Mouse (Mus musculus): Measurements from ENCODE around the gene Sfi1. TPM values are rescaled to one million over a fixed set of nuclear protein-coding genes. Genes with fewer than 3 reads are reported as not detected.

Gene Sfi1
- 2.1 TPM in 2 replicates for polyA plus RNA-seq (2021; fragmentation: Nextera tagmentation)
- long read RNA-seq, experiment 1, partial matches to known transcripts: 13 of 41 reads
- long read RNA-seq, experiment 1, other reads (novel, unspliced or antisense): 22 of 41 reads
- long read RNA-seq, experiment 2, partial matches to known transcripts: 1 of 3 reads
- long read RNA-seq, experiment 2, other reads (novel, unspliced or antisense): 2 of 3 reads

GRCm38 (mm10) chr11:3193363-3193762, at the start of gene Sfi1:
Gene Sfi1, minus strand, starts transcription at chr11:3193463.

GRCm38 (mm10) chr11:3202231-3202701, 9.0 kb upstream of the Sfi1 start, which contains the start of gene Eif4enif1:
Gene Eif4enif1, plus strand, starts transcription at chr11:3202392.

Other genes with a start within 250 kb of the Sfi1 start
- gene Eif4enif1, start 8.9 kb upstream of the Sfi1 start, polyA plus RNA-seq (2021; fragmentation: Nextera tagmentation): 10.2 and 12.3 TPM in 2 replicates
- 111 and 143 TPM in 2 replicates for gene Drg1, start 73.0 kb upstream of the Sfi1 start, polyA plus RNA-seq (2021; fragmentation: Nextera tagmentation)
- 6.7 and 14.5 TPM in 2 replicates for gene Patz1, start 95.4 kb upstream of the Sfi1 start, polyA plus RNA-seq (2021; fragmentation: Nextera tagmentation)
- gene Pik3ip1, start 136.9 kb upstream of the Sfi1 start, polyA plus RNA-seq (2021; fragmentation: Nextera tagmentation): 29.7 and 39.9 TPM in 2 replicates
- 25.6 and 32.3 TPM in 2 replicates for gene Limk2, start 215.7 kb upstream of the Sfi1 start, polyA plus RNA-seq (2021; fragmentation: Nextera tagmentation)